Mouse (Mus musculus) liver, embryonic 14.5 days (tissue): ENCODE data around the gene BC016579.

Experiments
- CTCF ChIP-seq: IDR thresholded peaks from 2 replicates; pipeline ENCODE4 v1.5.1; 2016; ENCODE audit warnings: antibody characterized with exemption, low read depth, control low read depth
- EP300 ChIP-seq: IDR thresholded peaks from 2 replicates; pipeline ENCODE4 v1.6.1; 2016; ENCODE audit warnings: antibody characterized with exemption, low read depth

DNA sequence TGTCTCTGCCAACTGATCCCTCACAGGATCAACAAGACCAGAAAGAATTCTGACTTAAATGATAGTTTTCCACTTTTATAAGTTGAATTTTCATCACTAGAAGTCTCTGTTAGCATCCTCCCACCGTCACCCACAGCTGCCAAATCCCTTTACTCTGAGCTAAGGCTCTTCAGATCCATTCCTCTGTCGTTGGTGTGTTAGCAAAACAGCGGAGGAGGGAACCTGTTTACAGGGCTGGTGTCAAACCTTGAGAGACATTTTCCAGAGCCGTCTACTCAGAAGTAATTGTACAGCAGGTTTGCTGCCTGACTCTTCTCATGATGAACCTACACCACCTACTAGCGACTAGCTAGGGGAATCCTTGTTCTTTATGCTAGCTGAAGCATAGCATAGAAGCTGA lies 45.4 kb upstream of the BC016579 start:
- TF ChIP-seq EP300 (no peak), CTCF (no peak)
